Mouse (Mus musculus) E14TG2a.4 (cell line): ENCODE results near the gene Ssmem1.

Experiments
- H3K27me3 ChIP-seq: 2 replicates; pipeline ENCODE4 v1.6.1; 2014; ENCODE audit warnings: low read length, control low read depth; ENCODE audit not compliant: insufficient read depth
- H3K36me3 ChIP-seq: 2 replicates; pipeline ENCODE4 v1.6.1; 2014; ENCODE audit warnings: low read length, control low read depth; ENCODE audit not compliant: insufficient read depth
- H3K4me1 ChIP-seq: replicated peaks from 2 replicates; pipeline ENCODE4 v1.6.1; 2014; ENCODE audit warnings: low read depth, low read length, control low read depth
- H3K4me3 ChIP-seq: replicated peaks from 2 replicates; pipeline ENCODE4 v1.5.1; 2014; ENCODE audit warnings: mild to moderate bottlenecking, low read length
- H3K9me3 ChIP-seq: 2 replicates; pipeline ENCODE4 v1.6.1; 2014; ENCODE audit warnings: low read length, control low read depth
- CTCF ChIP-seq: conservative IDR thresholded peaks from 2 replicates; pipeline ENCODE4 v1.5.1; 2014; ENCODE audit warnings: low read length
- NANOG ChIP-seq: IDR thresholded peaks from 2 replicates; pipeline ENCODE4 v1.6.1; 2014; ENCODE audit warnings: borderline replicate concordance, low read length, mixed read lengths
- POU5F1 ChIP-seq: IDR thresholded peaks from 2 replicates; pipeline ENCODE4 v1.6.1; 2014; ENCODE audit warnings: low read length, borderline replicate concordance

Gene Ssmem1

DNA sequence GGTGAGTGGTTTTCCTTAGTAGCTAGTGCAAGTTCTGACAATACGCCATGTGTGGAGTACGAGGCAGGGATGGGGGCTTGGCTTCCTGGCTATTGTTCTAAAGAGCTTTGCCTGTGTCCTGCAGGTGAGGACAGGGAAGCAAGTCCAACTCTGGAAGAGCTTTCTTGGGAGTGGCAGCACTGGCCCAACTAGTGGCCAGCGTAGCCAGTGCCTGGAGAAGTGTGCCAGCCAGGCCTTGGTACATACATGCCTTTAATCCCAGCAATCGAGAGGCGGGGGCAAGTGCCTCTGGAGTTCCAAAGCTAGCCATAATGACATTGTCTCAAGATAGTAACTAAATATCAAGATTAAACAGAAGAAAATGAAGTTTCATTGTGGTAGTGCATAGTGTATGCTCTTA is 642 bp downstream of the Ssmem1 start:
- H3K36me3 ChIP-seq = peaks cover 32% of the 10 kb centered on the region
- no peaks in the 10 kb centered on the region for H3K27me3 ChIP-seq
- peak overlapping the region; percentile 91 for H3K4me3 ChIP-seq
- TF ChIP-seq POU5F1 (no peak), CTCF (no peak), NANOG (no peak)
- no peaks in the 10 kb centered on the region for H3K9me3 ChIP-seq
- peaks cover 40% of the 10 kb centered on the region for H3K4me1 ChIP-seq

- Histone ChIP-seq H3K4me1 (peaks cover 20% of the 10 kb centered on the region), H3K27me3 (no peaks in the 10 kb centered on the region), H3K4me3 (no peak overlapping the region), H3K36me3 (no peaks in the 10 kb centered on the region), H3K9me3 (no peaks in the 10 kb centered on the region)
- TF ChIP-seq CTCF (no peak), NANOG (no peak), POU5F1 (no peak)
Observed at GRCm38 (mm10) chr6:30514242-30514641, 4.6 kb downstream of the Ssmem1 start.

- H3K27me3 ChIP-seq = no peaks in the 10 kb centered on the region
- peaks cover 24% of the 10 kb centered on the region for H3K4me1 ChIP-seq
- TF ChIP-seq CTCF = peak; percentile 13; the same call in 1 of the 2 replicates
- TF ChIP-seq NANOG = no peak
- no peak for TF ChIP-seq POU5F1
- H3K4me3 ChIP-seq = no peak overlapping the region
- no peaks in the 10 kb centered on the region for H3K9me3 ChIP-seq
- H3K36me3 ChIP-seq = no peaks in the 10 kb centered on the region
Observed at GRCm38 (mm10) chr6:30520400-30520799, 10.8 kb downstream of the Ssmem1 start.

DNA sequence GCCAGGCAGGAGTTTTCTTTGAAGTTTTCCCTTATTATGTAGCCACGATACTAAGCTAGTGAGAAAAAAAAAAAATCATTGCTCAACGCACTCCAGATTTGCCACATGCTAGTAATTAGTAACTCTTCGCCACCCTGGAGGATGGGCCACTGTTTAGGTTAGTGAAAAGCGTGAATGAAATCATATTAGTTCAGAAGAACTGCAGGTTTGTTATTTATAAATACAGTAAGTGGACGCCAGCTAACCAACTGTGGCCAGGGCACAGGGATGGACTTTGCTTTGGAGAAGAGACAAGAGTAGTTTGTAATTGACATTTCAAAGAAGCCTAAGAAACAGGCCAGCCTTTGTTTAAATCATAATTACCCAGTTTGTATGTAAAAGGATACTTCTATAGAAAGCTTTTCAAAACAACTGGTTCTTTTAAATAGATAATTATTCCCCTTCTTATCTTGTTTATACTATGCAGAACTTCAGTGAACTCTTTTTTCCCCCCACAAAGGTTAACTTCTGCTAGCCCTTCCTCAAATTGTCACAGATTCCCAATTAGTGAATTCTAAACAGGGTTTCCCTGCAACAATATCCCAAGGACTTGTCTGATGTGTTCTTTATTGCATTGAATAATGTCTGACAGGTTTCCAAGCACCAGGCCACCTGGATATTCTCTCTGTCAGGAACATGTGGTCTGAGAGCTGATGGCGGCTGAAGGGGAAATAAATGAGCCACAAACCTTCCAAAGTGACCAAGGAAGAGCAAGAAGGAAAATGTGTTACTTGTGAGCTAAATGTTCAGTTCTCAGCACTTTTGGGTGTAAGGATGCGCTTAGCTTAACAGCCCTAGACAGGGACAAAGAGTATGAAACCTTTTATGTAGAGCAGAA is 16.0 kb downstream of the Ssmem1 start:
- Histone ChIP-seq H3K9me3 (no peaks in the 10 kb centered on the region), H3K36me3 (no peaks in the 10 kb centered on the region), H3K27me3 (no peaks in the 10 kb centered on the region), H3K4me3 (no peak overlapping the region), H3K4me1 (peaks cover 61% of the 10 kb centered on the region)
- TF ChIP-seq NANOG (no peak), CTCF (no peak), POU5F1 (no peak)

- H3K9me3 ChIP-seq = no peaks in the 10 kb centered on the region
- peak; percentile 31; the same call in 1 of the 2 replicates for TF ChIP-seq NANOG
- no peak for TF ChIP-seq POU5F1
- no peak for TF ChIP-seq CTCF
- no peaks in the 10 kb centered on the region for H3K27me3 ChIP-seq
Observed at GRCm38 (mm10) chr6:30526586-30527515, 17.2 kb downstream of the Ssmem1 start.

GRCm38 (mm10) chr6:30528800-30529199 is 19.2 kb downstream of the Ssmem1 start:
- Histone ChIP-seq H3K4me1 (peaks cover 50% of the 10 kb centered on the region), H3K27me3 (no peaks in the 10 kb centered on the region), H3K4me3 (peak overlapping the region; percentile 27; the same call in 1 of the 2 replicates), H3K36me3 (no peaks in the 10 kb centered on the region), H3K9me3 (no peaks in the 10 kb centered on the region)
- TF ChIP-seq NANOG (no peak), CTCF (no peak), POU5F1 (no peak)

More at GRCm38 (mm10) chr6:30526586-30527515, 17.2 kb downstream of the Ssmem1 start:
- peaks cover 57% of the 10 kb centered on the region for H3K4me1 ChIP-seq
- H3K36me3 ChIP-seq = no peaks in the 10 kb centered on the region
- H3K4me3 ChIP-seq = peak overlapping the region; percentile 66

- no peak for TF ChIP-seq POU5F1
- peak; percentile 61 for TF ChIP-seq CTCF
- TF ChIP-seq NANOG = no peak
- no peaks in the 10 kb centered on the region for H3K9me3 ChIP-seq
- no peaks in the 10 kb centered on the region for H3K36me3 ChIP-seq
- no peak overlapping the region for H3K4me3 ChIP-seq
- H3K4me1 ChIP-seq = peaks cover 10% of the 10 kb centered on the region; the same call in 1 of the 2 replicates
- H3K27me3 ChIP-seq = peaks cover 4% of the 10 kb centered on the region; the same call in 1 of the 2 replicates
Observed at GRCm38 (mm10) chr6:30535340-30535739, 25.7 kb downstream of the Ssmem1 start.

DNA sequence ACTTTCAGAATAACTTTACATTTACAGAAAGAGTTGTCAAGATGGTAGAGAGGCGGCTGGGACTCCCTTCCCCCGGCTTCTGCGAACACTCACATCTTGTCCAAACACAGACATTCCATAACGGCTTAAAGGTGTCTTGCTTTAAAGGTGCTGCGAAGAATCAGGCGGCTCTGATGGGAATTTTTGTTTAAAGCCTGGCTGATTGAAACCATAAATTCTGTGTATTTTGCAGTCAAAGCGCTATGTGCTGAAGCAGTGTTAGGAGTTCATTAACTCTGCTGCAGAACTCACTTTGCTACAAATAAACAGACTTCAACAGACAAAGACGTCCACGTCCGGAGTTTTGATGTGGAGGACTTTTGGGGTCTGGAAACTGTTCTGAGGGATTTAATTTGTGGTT is 28.6 kb downstream of the Ssmem1 start:
- Histone ChIP-seq H3K27me3 (peaks cover 23% of the 10 kb centered on the region), H3K4me1 (peaks cover 20% of the 10 kb centered on the region), H3K4me3 (no peak overlapping the region), H3K9me3 (no peaks in the 10 kb centered on the region), H3K36me3 (no peaks in the 10 kb centered on the region)
- TF ChIP-seq POU5F1 = no peak
- no peak for TF ChIP-seq CTCF
- TF ChIP-seq NANOG = no peak
